ENCODE assay signal across 8 mouse cellular contexts in genomic region chr9:74975911-74976563, GRCm38 (mm10). TPM values are rescaled to one million over a fixed set of nuclear protein-coding genes. Genes with fewer than 3 reads are reported as not detected.
A peak's percentile ranks its signal among the peaks of the same experiment; 100 is the strongest.
DNase-seq lines count a peak whose midpoint lies in the region; ATAC-seq lines count a peak whose summit lies in the region.

No protein-coding gene starts in this region.

- peaks cover 22% of the 10 kb centered on the region for H3K4me1 ChIP-seq in embryonic facial prominence, embryonic 13.5 days
- H3K4me1 ChIP-seq in limb, embryonic 13.5 days, result peaks cover 20% of the 10 kb centered on the region
- peaks cover 50% of the 10 kb centered on the region for H3K4me1 ChIP-seq in midbrain, embryonic 15.5 days

- DNase-seq in 3T3-L1 (ENCODE audit: low read depth, low spot score), result peak; percentile 90
- peak; percentile 93 to 95 for DNase-seq in adrenal gland, postnatal 36 days
- DNase-seq in heart, adult 9 months (ENCODE audit: low spot score in 2 of 2), result peak; percentile 93 to 96
- peak; percentile 91 for DNase-seq in kidney, adult 9 months
- peak; percentile 73 to 75 for DNase-seq in spleen, adult 18-20 months

- peak overlapping the region; percentile 51 for H3K4me3 ChIP-seq in embryonic facial prominence, embryonic 13.5 days
- peak overlapping the region; percentile 54 for H3K4me3 ChIP-seq in limb, embryonic 13.5 days
- peak overlapping the region; percentile 46 for H3K4me3 ChIP-seq in midbrain, embryonic 15.5 days

- ATAC-seq in embryonic facial prominence, embryonic 13.5 days (ENCODE audit: insufficient number of reproducible peaks, insufficient read depth, low FRiP score, low TSS enrichment, low read depth), result peak; percentile 96
- ATAC-seq in limb, embryonic 13.5 days (ENCODE audit: low FRiP score, low read depth), result peak; percentile 99
- ATAC-seq in midbrain, embryonic 15.5 days (replicated peaks), result peak; percentile 99

- H3K27ac ChIP-seq in embryonic facial prominence, embryonic 13.5 days, result peak overlapping the region; percentile 86
- peak overlapping the region; percentile 63 for H3K27ac ChIP-seq in limb, embryonic 13.5 days
- peak overlapping the region; percentile 94 for H3K27ac ChIP-seq in midbrain, embryonic 15.5 days

- H3K36me3 ChIP-seq in embryonic facial prominence, embryonic 13.5 days, result no peaks in the 10 kb centered on the region
- H3K36me3 ChIP-seq in limb, embryonic 13.5 days, result no peaks in the 10 kb centered on the region
- no peaks in the 10 kb centered on the region for H3K36me3 ChIP-seq in midbrain, embryonic 15.5 days (replicated peaks)

- H3K9ac ChIP-seq in embryonic facial prominence, embryonic 13.5 days, result peak overlapping the region; percentile 69
- peak overlapping the region; percentile 70 for H3K9ac ChIP-seq in limb, embryonic 13.5 days
- H3K9ac ChIP-seq in midbrain, embryonic 15.5 days, result peak overlapping the region; percentile 56

- H3K4me2 ChIP-seq in embryonic facial prominence, embryonic 13.5 days, result peak overlapping the region; percentile 63
- H3K4me2 ChIP-seq in limb, embryonic 13.5 days (replicated peaks), result peak overlapping the region; percentile 76
- peak overlapping the region; percentile 56 for H3K4me2 ChIP-seq in midbrain, embryonic 15.5 days

- H3K9me3 ChIP-seq in embryonic facial prominence, embryonic 13.5 days, result no peaks in the 10 kb centered on the region
- no peaks in the 10 kb centered on the region for H3K9me3 ChIP-seq in limb, embryonic 13.5 days
- no peaks in the 10 kb centered on the region for H3K9me3 ChIP-seq in midbrain, embryonic 15.5 days

- H3K27me3 ChIP-seq in embryonic facial prominence, embryonic 13.5 days, result no peaks in the 10 kb centered on the region
- H3K27me3 ChIP-seq in limb, embryonic 13.5 days, result no peaks in the 10 kb centered on the region
- H3K27me3 ChIP-seq in midbrain, embryonic 15.5 days (replicated peaks), result no peaks in the 10 kb centered on the region

- WGBS in embryonic facial prominence, embryonic 13.5 days, result under 1% methylated on average over 23 of the region's 23 CpGs
- WGBS in limb, embryonic 13.5 days, result under 1% methylated on average over 23 of the region's 23 CpGs
- 0% methylated on average over 23 of the region's 23 CpGs for WGBS in midbrain, embryonic 15.5 days

RNA-seq across cellular contexts. Expression of gene Fam214a, which starts 23.4 kb away (rescaled TPM):
- 10 to 100 TPM; 75.3 to 86.8 TPM for total RNA-seq in adrenal gland, postnatal 36 days (2021)
- 13.8 and 15.1 TPM in 2 replicates for polyA plus RNA-seq in embryonic facial prominence, embryonic 13.5 days (2015; fragmentation: Nextera tagmentation; extraction: Ambion mirVana)
- polyA plus RNA-seq in limb, embryonic 13.5 days (2015; fragmentation: Nextera tagmentation; extraction: Ambion mirVana), result 10.6 and 11.9 TPM in 2 replicates
- 25.2 and 28.1 TPM in 2 replicates for polyA plus RNA-seq in midbrain, embryonic 15.5 days (2015; fragmentation: Nextera tagmentation; extraction: Ambion mirVana)

Comparison
In these comparisons a context has a peak if more than half of its experiments do, and no peak if none do; other contexts are left out.
1. Peak in every context shown above with its lines: DNase-seq, ATAC-seq, H3K4me3 ChIP-seq and H3K27ac ChIP-seq.